Mouse (Mus musculus) kidney, embryonic 16.5 days (tissue): ENCODE measurements around the gene Mfng. TPM values are rescaled to one million over a fixed set of nuclear protein-coding genes. Genes with fewer than 3 reads are reported as not detected.

ENCODE experiments used
- ATAC-seq: fragments of 200-750 bp; cut with Nextera tagmentation; 2 replicates; pipeline ENCODE4 v1.8.0; 2017; ENCODE audit warnings: moderate TSS enrichment; ENCODE audit not compliant: low FRiP score, low TSS enrichment
- H3K27ac ChIP-seq: fragments of 300-500 bp; sonication (generic); 2 replicates; pipeline ENCODE4 v1.5.1; 2014; ENCODE audit warnings: low read length
- H3K27me3 ChIP-seq: fragments of 300-500 bp; sonication (generic); 2 replicates; pipeline ENCODE4 v1.6.1; 2014; ENCODE audit warnings: low read length, control low read depth, mixed read lengths; ENCODE audit not compliant: insufficient read depth
- H3K36me3 ChIP-seq: fragments of 300-500 bp; sonication (generic); 2 replicates; pipeline ENCODE4 v1.6.1; 2014; ENCODE audit warnings: low read length, control low read depth, mixed read lengths; ENCODE audit not compliant: insufficient read depth
- H3K4me1 ChIP-seq: fragments of 300-500 bp; sonication (generic); 2 replicates; pipeline ENCODE4 v1.6.1; 2014; ENCODE audit warnings: low read length, control low read depth, mixed read lengths; ENCODE audit not compliant: insufficient read depth
- H3K4me2 ChIP-seq: fragments of 300-500 bp; sonication (generic); replicated peaks from 2 replicates; pipeline ENCODE4 v1.6.1; 2014; ENCODE audit warnings: low read depth, low read length
- H3K4me3 ChIP-seq: fragments of 300-500 bp; sonication (generic); 2 replicates; pipeline ENCODE4 v1.5.1; 2014; ENCODE audit warnings: mild to moderate bottlenecking, low read length
- H3K9ac ChIP-seq: fragments of 300-500 bp; sonication (generic); replicated peaks from 2 replicates; pipeline ENCODE4 v1.6.1; 2014; ENCODE audit warnings: low read length
- H3K9me3 ChIP-seq: fragments of 300-500 bp; sonication (generic); 2 replicates; pipeline ENCODE4 v1.6.1; 2016; ENCODE audit warnings: low read length, control low read depth
- WGBS: fragments of 180-500 bp; shearing (Covaris S2); extraction: QIAGEN DNeasy Blood & Tissue Kit; methylation state at CpG from one replicate; pipeline ENCODE4 v1.1.7; 2014; 5-methylcytosine and 5-hydroxymethylcytosine counted together
- polyA plus RNA-seq: library from polyadenylated mRNA; unstranded; fragments of >200 nt; fragmentation: Nextera tagmentation; extraction: Ambion mirVana; gene quantifications from 2 replicates; pipeline ENCODE4 v1.2.1, GENCODE M21; 2015

The Mfng gene
- polyA plus RNA-seq, 1 experiment from 2014 or later: 31.7 TPM

DNA sequence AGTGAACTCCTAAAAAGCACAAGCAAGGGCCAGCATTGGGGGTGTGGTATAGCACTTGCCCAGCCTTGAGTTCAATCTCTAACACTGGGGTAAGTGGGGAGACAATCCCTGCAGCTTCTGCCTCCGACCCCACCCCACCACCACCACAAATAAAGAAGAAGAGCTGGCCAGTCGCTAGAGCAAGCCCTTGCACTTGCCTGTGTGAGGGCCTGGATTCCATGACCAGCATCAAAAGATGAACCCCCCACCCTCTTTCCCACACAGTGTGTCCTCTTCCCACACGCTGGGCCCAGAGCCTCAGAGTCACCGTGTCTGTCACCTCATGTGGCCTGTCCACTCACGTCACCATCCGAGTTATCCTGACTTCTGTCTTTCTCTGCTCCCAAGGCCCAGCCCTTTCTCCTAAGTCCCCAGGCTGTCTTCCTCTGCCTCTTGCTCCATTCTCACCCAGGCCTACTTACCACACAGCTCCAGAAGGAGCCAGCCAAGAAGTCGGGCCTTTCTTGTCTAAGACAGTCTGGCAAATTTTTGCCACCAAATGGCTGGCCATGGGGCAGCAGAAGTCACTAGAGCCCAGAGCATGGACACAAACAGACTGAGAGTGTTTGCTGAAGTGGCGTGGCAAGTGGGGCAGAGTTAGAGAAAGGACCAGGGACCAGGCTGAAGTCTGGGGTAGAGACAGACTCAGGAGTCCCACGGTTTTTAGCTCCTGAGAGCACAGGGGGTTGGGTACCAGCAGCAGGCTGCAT lies 2.9 kb downstream of the Mfng start:
- Histone ChIP-seq H3K9ac (peak overlapping the region; percentile 50; the same call in 1 of the 2 replicates), H3K9me3 (peaks cover 4% of the 10 kb centered on the region; the same call in 1 of the 2 replicates), H3K4me2 (peak overlapping the region; percentile 49), H3K4me1 (peaks cover 18% of the 10 kb centered on the region), H3K27ac (peak overlapping the region; percentile 1), H3K27me3 (no peaks in the 10 kb centered on the region), H3K36me3 (peaks cover 8% of the 10 kb centered on the region), H3K4me3 (peak overlapping the region; percentile 36)
- no peak for ATAC-seq
- WGBS: 49% methylated on average over 9 of the region's 9 CpGs

DNA sequence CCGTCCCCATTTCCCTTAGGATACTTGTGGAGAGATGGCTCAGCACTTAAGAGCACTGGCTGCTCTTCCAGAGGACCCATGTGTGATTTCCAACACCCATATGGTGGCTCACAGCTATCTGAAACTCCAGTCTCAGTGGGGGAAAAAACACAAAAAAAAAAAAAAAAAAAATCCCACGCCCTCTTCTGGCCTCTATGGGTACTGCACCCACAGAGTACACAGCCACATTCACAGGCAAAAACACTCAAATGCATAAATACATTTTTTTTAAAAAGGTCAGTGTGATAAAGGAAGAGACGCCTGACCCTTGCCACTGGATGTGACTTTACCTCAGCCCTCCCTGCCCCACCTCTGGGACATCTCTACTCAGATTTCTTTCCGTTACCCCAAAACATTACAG lies 4.2 kb downstream of the Mfng start:
- Histone ChIP-seq H3K9ac (no peak overlapping the region), H3K27me3 (no peaks in the 10 kb centered on the region), H3K27ac (no peak overlapping the region), H3K4me1 (peaks cover 18% of the 10 kb centered on the region), H3K9me3 (peaks cover 4% of the 10 kb centered on the region; the same call in 1 of the 2 replicates), H3K4me2 (no peak overlapping the region), H3K4me3 (no peak overlapping the region), H3K36me3 (0 out of 2 replicates have a peak, but pooled peaks cover 4% of the 10 kb centered on the region)
- 93% methylated on average over 4 of the region's 4 CpGs for WGBS
- ATAC-seq: no peak

DNA sequence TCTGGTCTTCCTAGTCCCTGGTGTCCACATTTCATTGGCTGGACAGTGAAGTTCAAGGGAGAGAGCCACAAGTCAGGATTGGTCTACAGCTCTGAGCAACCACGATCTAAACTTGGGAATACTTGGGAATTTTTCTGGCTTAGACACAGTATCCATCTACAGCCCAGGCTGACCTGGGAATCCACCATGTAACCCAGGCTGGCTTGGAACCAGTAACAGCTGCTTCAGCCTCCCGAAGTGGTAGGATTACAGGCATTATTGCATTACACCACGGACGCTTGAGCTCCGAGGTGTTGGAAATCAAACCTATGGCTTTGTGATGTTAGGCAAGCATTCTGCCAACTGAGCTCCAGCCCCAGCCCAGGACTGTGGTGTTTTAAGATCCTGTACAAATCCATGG lies 9.6 kb downstream of the Mfng start:
- WGBS: 48% methylated on average over 5 of the region's 5 CpGs
- no peaks in the 10 kb centered on the region for H3K27me3 ChIP-seq
- ATAC-seq: no peak

DNA sequence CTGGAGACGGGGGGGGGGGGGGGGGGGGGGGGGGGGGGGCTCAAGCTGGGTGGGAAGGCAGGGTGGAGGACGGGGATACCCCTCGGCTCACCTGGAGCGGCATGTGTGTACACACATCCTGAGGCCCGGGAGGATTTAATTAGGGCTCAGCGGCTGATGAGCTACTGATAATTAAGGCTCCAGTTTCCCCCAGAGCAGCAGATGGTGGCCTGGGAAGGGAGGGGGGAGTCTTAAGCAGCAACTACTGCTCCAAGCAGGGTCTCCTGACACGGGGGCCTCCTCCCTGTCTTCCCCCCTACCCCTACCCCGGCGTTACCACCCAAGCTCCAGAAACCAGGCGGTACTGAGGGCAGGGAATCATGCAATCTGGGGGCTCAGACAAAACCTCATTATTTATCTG lies 10.1 kb downstream of the Mfng start:
- no peak overlapping the region for H3K9ac ChIP-seq
- no peaks in the 10 kb centered on the region for H3K9me3 ChIP-seq
- H3K4me2 ChIP-seq: no peak overlapping the region
- H3K36me3 ChIP-seq: no peaks in the 10 kb centered on the region
- ATAC-seq: no peak
- no peak overlapping the region for H3K4me3 ChIP-seq
- WGBS: 24% methylated on average over 9 of the region's 10 CpGs
- H3K27me3 ChIP-seq: no peaks in the 10 kb centered on the region
- H3K4me1 ChIP-seq: no peaks in the 10 kb centered on the region
- no peak overlapping the region for H3K27ac ChIP-seq

More for the DNA sequence above, 9.6 kb downstream of the Mfng start:
- Histone ChIP-seq H3K4me3 (no peak overlapping the region), H3K27ac (no peak overlapping the region), H3K9me3 (no peaks in the 10 kb centered on the region; the same call in 1 of the 2 replicates), H3K36me3 (no peaks in the 10 kb centered on the region), H3K4me1 (no peaks in the 10 kb centered on the region), H3K9ac (no peak overlapping the region), H3K4me2 (no peak overlapping the region)

DNA sequence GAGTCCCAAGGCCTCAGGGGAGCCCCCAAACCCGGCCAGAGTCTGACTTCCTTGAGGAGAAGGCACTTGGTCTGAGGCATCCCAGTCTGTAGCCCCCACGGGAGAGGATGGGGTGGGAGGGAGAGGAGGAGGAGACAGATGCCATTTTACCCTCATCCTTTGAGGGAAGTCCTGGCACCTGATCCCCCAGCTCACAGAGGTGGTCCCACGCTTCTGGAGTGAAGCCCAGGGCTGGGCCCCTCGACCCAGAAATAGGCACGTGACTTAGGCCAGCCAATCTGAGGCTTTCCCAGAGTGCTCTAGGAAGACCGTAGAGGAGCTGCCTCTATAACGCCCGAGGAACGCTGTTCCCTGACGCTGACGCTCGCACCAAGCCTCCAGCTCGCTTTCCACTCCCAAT lies 12.2 kb downstream of the Mfng start:
- Histone ChIP-seq H3K9me3 (no peaks in the 10 kb centered on the region), H3K27me3 (no peaks in the 10 kb centered on the region), H3K4me2 (no peak overlapping the region), H3K36me3 (no peaks in the 10 kb centered on the region), H3K4me3 (no peak overlapping the region), H3K27ac (no peak overlapping the region), H3K9ac (no peak overlapping the region), H3K4me1 (no peaks in the 10 kb centered on the region; the same call in 1 of the 2 replicates)
- WGBS: 78% methylated on average over 13 of the region's 13 CpGs
- no peak for ATAC-seq

DNA sequence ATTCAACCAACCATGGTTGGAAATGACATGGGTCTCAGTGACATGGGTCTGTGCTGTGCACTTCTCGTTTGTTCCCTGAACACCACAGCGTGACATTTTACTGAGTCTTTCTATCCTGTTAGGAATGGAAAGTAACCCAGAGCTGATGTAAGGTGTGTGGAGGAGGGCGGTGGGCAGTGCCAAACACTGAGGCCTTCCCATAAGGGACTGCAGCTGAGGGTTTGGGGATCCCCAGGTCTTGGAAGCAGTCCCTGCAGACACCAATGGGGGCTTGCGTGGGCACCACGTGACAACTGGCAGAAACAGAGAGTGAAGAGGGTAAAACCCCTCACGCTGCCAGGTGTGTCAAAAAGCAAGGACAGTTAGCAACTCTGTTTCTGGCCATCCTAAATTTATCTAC lies 15.1 kb downstream of the Mfng start:
- H3K4me2 ChIP-seq: no peak overlapping the region
- no peaks in the 10 kb centered on the region for H3K9me3 ChIP-seq
- H3K36me3 ChIP-seq: no peaks in the 10 kb centered on the region
- H3K27me3 ChIP-seq: no peaks in the 10 kb centered on the region
- no peak overlapping the region for H3K4me3 ChIP-seq
- H3K9ac ChIP-seq: no peak overlapping the region
- WGBS: 86% methylated on average over 6 of the region's 6 CpGs
- no peaks in the 10 kb centered on the region; the same call in 1 of the 2 replicates for H3K4me1 ChIP-seq
- H3K27ac ChIP-seq: no peak overlapping the region
- ATAC-seq: no peak

DNA sequence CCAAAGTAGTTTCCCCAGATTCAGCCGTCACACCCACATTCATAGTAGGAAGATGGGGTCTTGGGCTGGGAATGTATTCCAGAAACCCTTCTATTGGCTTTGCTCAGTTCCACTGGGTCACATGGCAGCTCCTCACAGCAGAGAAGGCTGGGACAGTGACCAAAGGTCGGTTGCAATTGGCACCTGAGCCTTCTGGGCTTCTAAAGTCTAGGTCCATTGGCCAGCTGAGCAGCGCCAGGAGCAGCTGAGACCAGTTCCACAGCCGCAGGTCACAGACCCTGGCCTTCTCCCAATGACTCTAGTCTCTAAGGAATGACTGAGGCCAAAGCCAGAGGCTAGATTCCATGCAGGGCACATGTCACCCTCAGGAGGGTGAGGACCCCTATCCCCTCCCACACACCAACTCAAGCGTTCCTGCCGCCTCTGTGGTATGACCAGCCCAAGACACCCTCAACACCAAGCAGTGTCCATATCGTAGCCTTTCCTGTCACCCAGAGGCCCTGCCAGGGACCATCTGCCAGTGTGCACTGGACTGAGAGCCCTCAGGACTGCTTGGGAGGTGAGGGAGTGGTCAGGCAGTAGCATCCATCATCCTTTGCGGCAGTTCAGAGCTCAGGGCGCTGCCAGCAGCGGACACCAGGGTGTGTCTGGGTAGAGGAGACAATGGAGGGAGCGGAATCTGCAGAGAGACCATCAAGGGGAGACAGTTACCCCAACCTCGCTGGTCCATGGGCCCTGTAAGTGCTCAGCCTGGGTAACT lies 17.1 kb downstream of the Mfng start:
- no peak overlapping the region for H3K4me2 ChIP-seq
- no peaks in the 10 kb centered on the region for H3K36me3 ChIP-seq
- WGBS: 55% methylated on average over 12 of the region's 12 CpGs
- no peaks in the 10 kb centered on the region; the same call in 1 of the 2 replicates for H3K4me1 ChIP-seq
- no peak overlapping the region for H3K27ac ChIP-seq
- no peak overlapping the region for H3K9ac ChIP-seq
- no peaks in the 10 kb centered on the region for H3K27me3 ChIP-seq
- H3K4me3 ChIP-seq: no peak overlapping the region
- no peak for ATAC-seq
- H3K9me3 ChIP-seq: no peaks in the 10 kb centered on the region

DNA sequence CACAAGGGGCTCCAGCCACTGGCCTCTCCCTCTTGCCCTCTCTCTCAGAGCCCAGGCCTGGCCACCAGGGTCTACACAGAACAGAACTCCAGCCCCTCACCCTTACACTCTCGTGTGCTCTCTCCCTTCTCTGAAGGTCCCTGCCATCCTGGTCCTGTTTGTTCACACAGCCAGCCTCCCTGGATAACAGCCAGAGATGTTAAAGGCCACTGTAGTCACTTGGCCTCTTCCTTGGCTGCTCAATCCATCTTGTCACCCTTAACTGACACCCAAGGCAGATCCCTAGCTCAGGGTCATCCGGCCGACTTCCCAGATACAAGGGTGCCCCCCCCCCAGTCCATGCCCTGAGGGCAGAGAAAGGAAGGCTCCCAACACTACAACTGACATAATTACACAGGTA lies 18.0 kb downstream of the Mfng start:
- H3K4me2 ChIP-seq: no peak overlapping the region
- ATAC-seq: no peak
- no peak overlapping the region for H3K4me3 ChIP-seq
- no peak overlapping the region for H3K27ac ChIP-seq
- H3K9ac ChIP-seq: no peak overlapping the region
- 46% methylated on average over 3 of the region's 3 CpGs for WGBS
- no peaks in the 10 kb centered on the region for H3K9me3 ChIP-seq
- no peaks in the 10 kb centered on the region for H3K27me3 ChIP-seq
- H3K36me3 ChIP-seq: no peaks in the 10 kb centered on the region
- H3K4me1 ChIP-seq: no peaks in the 10 kb centered on the region; the same call in 1 of the 2 replicates

DNA sequence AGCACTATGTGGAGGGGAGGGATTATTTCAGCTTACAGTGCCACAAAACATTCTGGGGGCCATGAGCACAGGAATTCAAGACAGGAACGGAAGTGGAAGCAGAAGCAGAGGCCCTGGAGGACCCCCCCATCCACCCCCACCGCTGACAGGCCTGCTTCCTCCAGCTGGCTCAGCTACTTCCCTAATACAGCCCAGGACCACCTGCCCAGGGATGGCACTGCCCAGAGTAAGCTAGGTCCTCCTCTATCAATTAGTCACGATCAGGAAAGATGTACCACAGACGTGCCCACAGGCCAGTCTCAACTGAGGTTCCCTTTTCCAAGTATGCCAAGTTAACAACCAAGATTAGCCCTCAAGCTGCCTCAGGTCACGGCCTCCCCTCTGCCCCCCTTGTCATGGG lies 19.1 kb downstream of the Mfng start:
- no peaks in the 10 kb centered on the region for H3K9me3 ChIP-seq
- H3K4me3 ChIP-seq: no peak overlapping the region
- H3K27ac ChIP-seq: no peak overlapping the region
- WGBS: 84% methylated on average over 5 of the region's 5 CpGs
- H3K4me2 ChIP-seq: no peak overlapping the region
- H3K36me3 ChIP-seq: no peaks in the 10 kb centered on the region
- no peak overlapping the region for H3K9ac ChIP-seq
- ATAC-seq: no peak
- no peaks in the 10 kb centered on the region; the same call in 1 of the 2 replicates for H3K4me1 ChIP-seq
- no peaks in the 10 kb centered on the region for H3K27me3 ChIP-seq

DNA sequence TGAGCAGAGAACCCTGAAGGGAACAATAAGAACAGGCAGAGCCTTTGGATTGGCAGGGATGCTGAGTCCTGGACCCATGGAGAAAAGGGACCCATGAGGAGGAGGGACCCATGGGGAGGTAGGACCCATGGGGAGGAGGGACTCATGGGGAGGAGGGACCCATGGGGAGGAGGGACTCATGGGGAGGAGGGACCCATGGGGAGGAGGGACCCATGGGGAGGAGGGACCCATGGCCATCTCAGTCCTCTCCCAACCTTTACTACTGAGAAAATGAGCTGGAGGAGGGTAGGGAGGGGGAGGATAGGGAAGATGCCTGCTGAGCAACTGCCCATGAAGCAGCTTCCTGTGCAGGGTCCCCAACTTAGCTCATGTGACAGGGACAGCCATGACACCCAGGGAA lies 20.3 kb downstream of the Mfng start:
- no peak for ATAC-seq
- Histone ChIP-seq H3K4me3 (no peak overlapping the region), H3K27ac (no peak overlapping the region), H3K36me3 (no peaks in the 10 kb centered on the region), H3K9me3 (no peaks in the 10 kb centered on the region), H3K4me2 (no peak overlapping the region), H3K27me3 (no peaks in the 10 kb centered on the region), H3K4me1 (no peaks in the 10 kb centered on the region; the same call in 1 of the 2 replicates), H3K9ac (no peak overlapping the region)
